Mouse (Mus musculus) limb, embryonic 10.5 days (tissue): ENCODE results near the gene BC107364. TPM values are rescaled to one million over a fixed set of nuclear protein-coding genes. Genes with fewer than 3 reads are reported as not detected.
"Not testable (repeated sequence)": the region's sequence is repeated elsewhere in the genome, so short reads cannot be mapped to it uniquely, and the experiment has no call there.

Experiments
- DNase-seq: peaks from one replicate; pipeline ENCODE4 v3.0.0-alpha.2; 2017; ENCODE audit warnings: low spot score
- H3K27ac ChIP-seq: fragments of 300-500 bp; sonication (generic); 2 replicates; pipeline ENCODE4 v1.5.1; 2016; ENCODE audit warnings: mild to moderate bottlenecking
- H3K27me3 ChIP-seq: fragments of 300-500 bp; sonication (generic); 2 replicates; pipeline ENCODE4 v1.6.1; 2016; ENCODE audit warnings: low read depth, mild to moderate bottlenecking; ENCODE audit not compliant: poor library complexity, severe bottlenecking
- H3K36me3 ChIP-seq: fragments of 300-500 bp; sonication (generic); 2 replicates; pipeline ENCODE4 v1.6.1; 2016; ENCODE audit warnings: mild to moderate bottlenecking, moderate library complexity
- H3K4me1 ChIP-seq: fragments of 300-500 bp; sonication (generic); 2 replicates; pipeline ENCODE4 v1.6.1; 2016
- H3K4me3 ChIP-seq: fragments of 300-500 bp; sonication (generic); 2 replicates; pipeline ENCODE4 v1.5.1; 2016; ENCODE audit warnings: mild to moderate bottlenecking, moderate library complexity
- H3K9me3 ChIP-seq: fragments of 300-500 bp; sonication (generic); replicated peaks from 2 replicates; pipeline ENCODE4 v1.6.1; 2016; ENCODE audit warnings: mild to moderate bottlenecking
- WGBS: fragments of 180-500 bp; shearing (Covaris S2); methylation state at CpG from one replicate; pipeline ENCODE4 v1.1.7; 2016; 5-methylcytosine and 5-hydroxymethylcytosine counted together
- polyA plus RNA-seq: library from polyadenylated mRNA; unstranded; fragments of >200 nt; fragmentation: Nextera tagmentation; extraction: Ambion mirVana; gene quantifications from 2 replicates; pipeline ENCODE4 v1.2.1, GENCODE M21; 2016

Gene BC107364
- polyA plus RNA-seq, 1 experiment from 2014 or later = 0.14 TPM

DNA sequence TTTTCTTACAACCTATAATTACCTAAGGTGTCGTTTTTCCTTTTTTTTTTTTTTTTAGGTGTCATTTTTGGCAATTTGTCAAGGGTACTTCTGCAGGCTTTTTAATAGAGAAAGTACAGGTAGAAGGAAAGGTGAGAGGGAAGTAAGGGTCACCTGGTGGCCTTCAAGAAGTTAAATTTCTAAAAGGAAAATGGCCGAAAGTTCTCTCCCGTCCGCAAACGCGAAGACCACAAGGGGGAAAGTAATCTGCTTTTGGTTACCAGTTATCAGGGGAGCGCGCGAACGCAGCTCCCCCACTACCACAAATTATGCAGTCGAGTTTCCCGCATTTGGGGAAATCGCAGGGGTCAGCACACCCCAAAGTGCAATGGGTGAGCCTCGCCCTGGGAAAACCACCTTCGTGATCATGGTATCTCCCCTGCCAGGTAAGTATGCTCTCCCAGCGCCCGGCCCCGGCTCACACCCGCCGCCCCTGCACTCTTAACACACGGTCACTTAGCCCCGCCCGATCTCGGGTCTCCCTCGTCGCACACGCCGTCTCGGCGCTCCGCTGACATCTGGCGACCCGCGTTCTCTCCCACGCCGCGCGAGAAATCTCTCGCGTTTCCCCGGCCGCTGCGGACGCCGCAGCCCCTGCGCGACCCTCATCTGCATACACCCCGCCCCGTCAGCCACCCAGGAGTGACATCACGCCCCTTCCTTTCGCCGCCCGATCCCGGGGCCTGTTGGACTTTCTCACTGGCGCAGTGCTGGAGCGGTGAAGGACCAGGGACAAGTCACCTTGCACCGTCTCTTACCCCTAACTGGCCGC is 7.9 kb upstream of the BC107364 start:
- WGBS = 0% methylated on average over 1 of the region's 58 CpGs
- H3K27me3 ChIP-seq, H3K4me1 ChIP-seq, H3K4me3 ChIP-seq, DNase-seq, H3K27ac ChIP-seq, H3K9me3 ChIP-seq, H3K36me3 ChIP-seq: not testable (repeated sequence)

DNA sequence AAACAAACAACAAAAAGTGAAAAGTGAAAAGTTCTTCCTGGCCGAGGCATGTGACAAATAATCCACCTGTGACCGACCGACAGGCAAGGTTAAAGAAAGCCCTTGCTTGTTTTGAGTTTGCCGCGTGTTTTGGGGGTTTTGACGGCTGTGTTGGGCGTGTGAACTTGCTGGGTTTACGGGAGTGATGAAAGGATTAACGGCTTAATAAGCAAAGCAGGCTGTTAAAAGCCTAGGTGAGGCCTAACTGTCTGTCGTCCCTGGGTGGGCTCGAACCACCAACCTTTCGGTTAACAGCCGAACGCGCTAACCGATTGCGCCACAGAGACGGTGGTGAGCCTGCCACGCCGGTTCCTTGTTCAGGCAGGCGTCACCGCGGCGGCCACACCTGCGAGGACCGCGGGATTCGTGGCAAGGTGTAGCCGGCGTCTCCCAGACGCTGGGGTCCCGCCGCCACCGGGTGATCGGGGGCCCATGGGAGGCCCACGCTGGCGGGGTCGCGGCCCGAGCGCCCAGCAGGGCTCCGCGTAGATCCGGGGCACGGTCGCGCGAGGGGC is 6.9 kb upstream of the BC107364 start:
- not testable (repeated sequence) for H3K9me3 ChIP-seq, DNase-seq, H3K4me1 ChIP-seq, H3K4me3 ChIP-seq, H3K27ac ChIP-seq, H3K36me3 ChIP-seq
- H3K27me3 ChIP-seq = peaks cover 13% of the 10 kb centered on the region
- no CpG with 5 or more reads among the region's 48 CpGs for WGBS

DNA sequence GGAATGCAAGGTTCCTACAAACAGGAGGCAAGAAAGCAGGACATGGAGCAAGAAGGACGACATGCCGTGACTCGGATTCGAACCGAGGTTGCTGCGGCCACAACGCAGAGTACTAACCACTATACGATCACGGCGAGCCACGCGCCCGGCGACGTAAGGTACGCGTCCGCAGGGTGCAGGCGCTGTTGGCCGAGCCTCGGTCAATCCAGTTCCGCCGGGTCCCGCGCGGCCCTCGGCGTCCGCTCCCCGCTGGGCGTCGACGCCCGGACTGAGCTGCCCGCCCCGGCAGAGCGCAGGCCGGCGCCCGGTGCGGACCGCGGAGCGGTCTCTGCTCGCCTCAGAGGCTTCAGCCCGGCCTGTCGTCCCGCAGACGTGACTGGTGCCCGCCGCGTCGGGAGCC is 5.9 kb upstream of the BC107364 start:
- H3K4me1 ChIP-seq, H3K36me3 ChIP-seq, H3K4me3 ChIP-seq, H3K9me3 ChIP-seq, H3K27ac ChIP-seq, DNase-seq: not testable (repeated sequence)
- peaks cover 13% of the 10 kb centered on the region for H3K27me3 ChIP-seq
- no CpG with 5 or more reads among the region's 53 CpGs for WGBS

DNA sequence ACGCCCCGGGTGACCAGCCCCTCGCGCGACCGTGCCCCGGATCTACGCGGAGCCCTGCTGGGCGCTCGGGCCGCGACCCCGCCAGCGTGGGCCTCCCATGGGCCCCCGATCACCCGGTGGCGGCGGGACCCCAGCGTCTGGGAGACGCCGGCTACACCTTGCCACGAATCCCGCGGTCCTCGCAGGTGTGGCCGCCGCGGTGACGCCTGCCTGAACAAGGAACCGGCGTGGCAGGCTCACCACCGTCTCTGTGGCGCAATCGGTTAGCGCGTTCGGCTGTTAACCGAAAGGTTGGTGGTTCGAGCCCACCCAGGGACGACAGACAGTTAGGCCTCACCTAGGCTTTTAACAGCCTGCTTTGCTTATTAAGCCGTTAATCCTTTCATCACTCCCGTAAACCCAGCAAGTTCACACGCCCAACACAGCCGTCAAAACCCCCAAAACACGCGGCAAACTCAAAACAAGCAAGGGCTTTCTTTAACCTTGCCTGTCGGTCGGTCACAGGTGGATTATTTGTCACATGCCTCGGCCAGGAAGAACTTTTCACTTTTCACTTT is 847 bp downstream of the BC107364 start:
- peaks cover 16% of the 10 kb centered on the region for H3K27me3 ChIP-seq
- H3K4me1 ChIP-seq, H3K36me3 ChIP-seq, DNase-seq, H3K4me3 ChIP-seq, H3K27ac ChIP-seq, H3K9me3 ChIP-seq: not testable (repeated sequence)
- WGBS = no CpG with 5 or more reads among the region's 50 CpGs

DNA sequence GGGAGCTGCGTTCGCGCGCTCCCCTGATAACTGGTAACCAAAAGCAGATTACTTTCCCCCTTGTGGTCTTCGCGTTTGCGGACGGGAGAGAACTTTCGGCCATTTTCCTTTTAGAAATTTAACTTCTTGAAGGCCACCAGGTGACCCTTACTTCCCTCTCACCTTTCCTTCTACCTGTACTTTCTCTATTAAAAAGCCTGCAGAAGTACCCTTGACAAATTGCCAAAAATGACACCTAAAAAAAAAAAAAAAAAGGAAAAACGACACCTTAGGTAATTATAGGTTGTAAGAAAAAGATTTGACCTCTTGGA is 1.6 kb downstream of the BC107364 start:
- WGBS = 0% methylated on average over 1 of the region's 10 CpGs
- H3K27me3 ChIP-seq = peaks cover 21% of the 10 kb centered on the region
- not testable (repeated sequence) for DNase-seq, H3K4me3 ChIP-seq, H3K4me1 ChIP-seq, H3K27ac ChIP-seq, H3K36me3 ChIP-seq, H3K9me3 ChIP-seq

DNA sequence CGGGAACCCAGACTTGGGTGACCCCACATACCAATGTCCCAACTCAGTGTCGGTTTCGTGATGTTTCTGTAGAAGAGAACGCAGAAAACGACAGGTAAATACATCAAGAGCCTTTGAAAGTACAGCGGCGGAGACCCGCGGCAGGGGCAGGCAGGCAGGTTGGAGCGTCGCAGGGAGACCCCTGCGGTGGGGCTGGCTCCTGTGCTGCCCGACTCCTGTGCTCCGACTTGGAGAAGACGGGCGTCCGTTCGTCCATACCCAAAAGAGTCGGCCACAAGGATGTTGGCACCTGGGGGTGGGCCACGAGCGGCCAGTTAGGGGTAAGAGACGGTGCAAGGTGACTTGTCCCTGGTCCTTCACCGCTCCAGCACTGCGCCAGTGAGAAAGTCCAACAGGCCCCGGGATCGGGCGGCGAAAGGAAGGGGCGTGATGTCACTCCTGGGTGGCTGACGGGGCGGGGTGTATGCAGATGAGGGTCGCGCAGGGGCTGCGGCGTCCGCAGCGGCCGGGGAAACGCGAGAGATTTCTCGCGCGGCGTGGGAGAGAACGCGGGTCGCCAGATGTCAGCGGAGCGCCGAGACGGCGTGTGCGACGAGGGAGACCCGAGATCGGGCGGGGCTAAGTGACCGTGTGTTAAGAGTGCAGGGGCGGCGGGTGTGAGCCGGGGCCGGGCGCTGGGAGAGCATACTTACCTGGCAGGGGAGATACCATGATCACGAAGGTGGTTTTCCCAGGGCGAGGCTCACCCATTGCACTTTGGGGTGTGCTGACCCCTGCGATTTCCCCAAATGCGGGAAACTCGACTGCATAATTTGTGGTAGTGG is 2.1 kb downstream of the BC107364 start:
- not testable (repeated sequence) for H3K9me3 ChIP-seq, H3K4me1 ChIP-seq, H3K27ac ChIP-seq, H3K4me3 ChIP-seq, DNase-seq, H3K36me3 ChIP-seq
- H3K27me3 ChIP-seq = peaks cover 21% of the 10 kb centered on the region
- no CpG with 5 or more reads among the region's 68 CpGs for WGBS

DNA sequence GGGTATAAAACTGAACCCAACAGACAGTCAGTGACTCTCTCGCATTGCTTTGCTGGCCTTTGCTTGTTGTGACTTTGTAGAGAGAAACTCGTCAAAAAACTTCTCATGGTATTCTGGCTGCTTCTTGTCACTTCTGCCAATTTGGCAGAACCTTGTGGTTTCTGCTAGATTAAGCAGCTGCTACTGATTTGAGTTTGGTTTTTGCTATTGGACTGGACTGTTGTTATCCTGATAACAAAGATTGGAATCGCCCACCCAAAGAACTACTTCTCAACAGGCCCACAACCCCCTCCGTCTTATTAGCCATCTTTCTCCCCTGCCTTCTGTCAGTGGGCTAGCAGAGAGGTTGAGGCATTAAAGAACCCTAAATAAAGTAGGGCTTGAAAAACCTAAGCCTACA is 6.7 kb downstream of the BC107364 start:
- Histone ChIP-seq H3K27me3 (peaks cover 61% of the 10 kb centered on the region), H3K36me3 (no peaks in the 10 kb centered on the region), H3K4me3 (no peak overlapping the region), H3K4me1 (0 out of 2 replicates have a peak, but pooled peaks cover 6% of the 10 kb centered on the region), H3K9me3 (no peaks in the 10 kb centered on the region), H3K27ac (no peak overlapping the region)
- DNase-seq = no peak
- 83% methylated on average over 4 of the region's 4 CpGs for WGBS

DNA sequence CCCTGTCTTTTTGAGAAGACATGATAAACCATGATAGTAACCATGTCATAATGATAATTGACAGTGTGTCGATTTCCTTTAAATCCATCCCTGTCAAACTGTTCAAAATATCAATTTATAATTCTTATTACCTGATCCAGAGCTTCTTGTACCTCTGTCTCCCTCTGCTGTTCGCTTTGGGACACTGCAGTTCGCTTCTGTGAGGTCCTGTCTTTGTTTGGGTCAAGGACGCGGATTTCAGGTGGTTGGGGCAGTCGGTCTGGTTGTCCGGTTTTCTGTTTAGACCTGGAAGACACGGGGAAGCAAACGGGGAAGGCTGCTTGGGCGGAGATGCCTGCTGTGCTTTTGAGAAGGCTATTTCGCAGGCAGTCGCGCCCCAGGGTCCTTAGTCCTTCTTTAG is 11.5 kb downstream of the BC107364 start:
- WGBS = under 1% methylated on average over 13 of the region's 13 CpGs
- Histone ChIP-seq H3K4me1 (peaks cover 17% of the 10 kb centered on the region), H3K36me3 (no peaks in the 10 kb centered on the region), H3K27ac (peak overlapping the region; percentile 63), H3K4me3 (peak overlapping the region; percentile 51), H3K27me3 (peaks cover 94% of the 10 kb centered on the region), H3K9me3 (no peaks in the 10 kb centered on the region)
- DNase-seq = peak; percentile 80

DNA sequence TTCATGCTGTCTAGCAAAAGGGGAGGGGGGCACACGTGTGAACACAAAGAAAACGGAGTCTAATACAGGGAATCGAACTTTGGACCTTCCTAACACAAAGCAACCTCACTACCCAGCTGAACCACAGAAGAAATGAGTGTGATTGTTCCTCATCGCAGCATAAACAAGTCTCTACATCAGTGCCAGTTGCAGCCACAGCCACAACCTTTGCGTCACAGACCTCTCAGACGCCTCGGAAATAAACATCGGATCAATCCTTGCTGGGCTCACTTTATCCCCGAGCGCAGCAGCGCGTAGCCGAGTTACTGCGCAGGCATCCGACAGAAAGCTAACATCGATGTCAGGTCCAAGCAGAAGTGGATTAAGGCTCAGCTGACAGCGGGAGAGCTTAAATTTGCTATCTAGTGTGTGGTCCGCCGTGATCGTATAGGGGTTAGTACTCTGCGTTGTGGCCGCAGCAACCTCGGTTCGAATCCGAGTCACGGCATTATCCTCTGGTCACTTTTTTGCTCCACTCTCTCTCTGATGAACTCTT is 16.5 kb downstream of the BC107364 start:
- peak; percentile 74 for DNase-seq
- peaks cover 11% of the 10 kb centered on the region for H3K4me1 ChIP-seq
- WGBS = 1% methylated on average over 26 of the region's 26 CpGs
- peaks cover 60% of the 10 kb centered on the region for H3K27me3 ChIP-seq
- H3K9me3 ChIP-seq = no peaks in the 10 kb centered on the region
- H3K27ac ChIP-seq = no peak overlapping the region
- peak overlapping the region; percentile 53 for H3K4me3 ChIP-seq
- no peaks in the 10 kb centered on the region for H3K36me3 ChIP-seq

DNA sequence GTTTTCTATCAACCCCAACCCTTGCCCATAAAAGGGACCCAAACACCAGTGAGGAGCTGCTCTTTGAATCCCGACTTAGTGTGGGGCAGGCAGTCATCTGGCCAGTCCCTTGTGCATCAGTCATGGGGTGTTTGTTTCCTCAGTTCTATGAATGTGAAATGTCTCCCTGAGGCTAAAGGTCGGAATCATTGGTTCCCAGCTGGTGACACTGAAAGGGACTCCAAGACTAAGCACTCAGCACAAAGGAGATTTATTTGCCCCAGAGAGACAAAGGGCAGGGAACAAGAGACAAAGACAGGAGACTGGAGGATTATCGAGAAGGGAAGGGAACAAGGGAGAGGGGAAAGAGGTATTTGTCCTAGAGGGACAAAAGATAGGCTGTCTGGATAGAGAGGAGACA is 19.9 kb downstream of the BC107364 start:
- DNase-seq = no peak
- Histone ChIP-seq H3K27ac (no peak overlapping the region), H3K27me3 (peaks cover 38% of the 10 kb centered on the region), H3K36me3 (no peaks in the 10 kb centered on the region), H3K9me3 (no peaks in the 10 kb centered on the region), H3K4me3 (no peak overlapping the region), H3K4me1 (peaks cover 16% of the 10 kb centered on the region)
- WGBS = 49% methylated on average over 3 of the region's 3 CpGs

DNA sequence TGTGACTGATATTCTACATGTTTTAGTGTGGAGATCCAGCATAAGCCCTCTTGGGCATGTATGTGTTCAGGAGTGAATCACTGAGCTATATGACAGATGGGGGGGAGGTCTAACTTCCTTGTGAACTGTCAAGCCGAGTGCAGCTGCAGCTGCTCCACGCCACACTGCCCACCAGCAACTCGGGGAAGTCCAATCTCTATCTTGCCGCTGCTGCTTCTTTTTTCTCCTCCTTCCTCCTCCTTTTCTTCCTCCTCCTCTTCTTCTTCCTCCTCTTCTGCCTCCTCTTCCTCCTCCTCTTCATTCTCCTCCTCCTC is 22.3 kb downstream of the BC107364 start:
- H3K9me3 ChIP-seq = no peaks in the 10 kb centered on the region

DNA sequence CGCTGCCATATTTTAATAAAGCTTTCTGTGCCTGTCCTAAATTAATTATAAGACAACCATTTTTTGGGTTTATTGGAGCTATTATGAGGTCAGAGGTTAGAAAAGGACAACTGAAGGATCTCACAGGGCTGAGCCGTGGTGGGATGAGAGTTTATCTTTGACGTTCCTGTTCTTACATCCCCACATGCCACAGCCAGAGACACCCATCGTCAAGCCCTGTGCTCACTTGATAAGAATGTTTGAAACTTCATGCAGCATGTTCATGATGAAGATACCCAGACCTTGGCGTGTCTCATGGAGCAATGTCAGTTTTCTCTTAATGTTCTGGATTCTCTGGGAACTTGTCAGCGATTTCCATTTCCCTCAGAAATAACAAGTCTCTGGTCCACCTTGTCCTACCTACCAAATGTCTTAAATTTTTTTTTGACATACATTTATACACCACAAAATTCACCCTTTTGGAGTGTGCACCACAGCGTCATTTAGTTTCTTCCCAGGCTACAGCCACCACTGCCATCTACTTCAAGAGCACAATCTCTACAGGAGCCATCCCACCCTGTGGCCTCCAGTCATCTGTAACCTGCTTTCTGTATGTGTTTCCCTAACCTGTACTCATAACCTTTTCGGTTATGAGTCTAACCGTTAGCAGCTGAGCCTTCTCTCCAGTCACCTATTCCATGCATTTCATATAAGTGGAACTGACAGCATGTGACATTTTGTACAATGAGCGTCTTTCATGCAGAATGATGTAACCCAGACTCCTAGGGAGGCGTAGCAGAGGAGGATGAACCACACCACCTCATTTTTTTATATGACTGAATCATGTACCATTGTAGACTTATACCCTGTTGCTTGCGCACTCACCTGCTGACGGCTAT is 22.9 kb downstream of the BC107364 start:
- H3K27ac ChIP-seq = no peak overlapping the region
- no peaks in the 10 kb centered on the region for H3K9me3 ChIP-seq
- no peak for DNase-seq
- H3K27me3 ChIP-seq = peaks cover 21% of the 10 kb centered on the region; the same call in 1 of the 2 replicates
- H3K4me1 ChIP-seq = peaks cover 26% of the 10 kb centered on the region
- no peaks in the 10 kb centered on the region for H3K36me3 ChIP-seq
- no peak overlapping the region for H3K4me3 ChIP-seq
- 89% methylated on average over 13 of the region's 13 CpGs for WGBS

More for the DNA sequence above, 22.3 kb downstream of the BC107364 start:
- no peak overlapping the region for H3K27ac ChIP-seq
- H3K4me1 ChIP-seq = peaks cover 20% of the 10 kb centered on the region
- 86% methylated on average over 4 of the region's 4 CpGs for WGBS
- DNase-seq = no peak
- peaks cover 21% of the 10 kb centered on the region; the same call in 1 of the 2 replicates for H3K27me3 ChIP-seq
- H3K4me3 ChIP-seq = no peak overlapping the region
- no peaks in the 10 kb centered on the region for H3K36me3 ChIP-seq
